Mouse (Mus musculus) liver, adult 2 months (tissue): ENCODE measurements at regions not wholly inside any gene's neighbourhood (a gene's known extent, or its start where the extent isn't known, plus 50 kb on each side); places are given as distances from the start of the nearest gene placed in this dataset.

ENCODE experiments used
- DNase-seq: peaks from one replicate; pipeline ENCODE4 v3.0.0-alpha.2; 2011; ENCODE audit warnings: low read depth, low spot score; ENCODE audit errors: extremely low read depth
- H3K27ac ChIP-seq: fragments of 200-500 bp; replicated peaks from 2 replicates; pipeline ENCODE4 v1.5.1; 2012; ENCODE audit warnings: low read depth, mild to moderate bottlenecking, control low read depth, inconsistent platforms, low read length; ENCODE audit not compliant: insufficient read depth
- H3K27me3 ChIP-seq: fragments of 200-500 bp; 2 replicates; pipeline ENCODE4 v1.6.1; 2012; ENCODE audit warnings: mild to moderate bottlenecking, moderate library complexity, low read length, inconsistent platforms; ENCODE audit not compliant: control insufficient read depth, insufficient read depth
- H3K36me3 ChIP-seq: fragments of 200-500 bp; 2 replicates; pipeline ENCODE4 v1.6.1; 2012; ENCODE audit warnings: low read length, inconsistent platforms; ENCODE audit not compliant: control insufficient read depth, insufficient read depth
- H3K4me1 ChIP-seq: fragments of 200-500 bp; 2 replicates; pipeline ENCODE4 v1.6.1; 2011; ENCODE audit warnings: low read length; ENCODE audit not compliant: control insufficient read depth, insufficient read depth
- H3K4me3 ChIP-seq: fragments of 200-500 bp; 2 replicates; pipeline ENCODE4 v1.5.1; 2011; ENCODE audit warnings: low read depth, mild to moderate bottlenecking, control low read depth, low read length, moderate library complexity; ENCODE audit not compliant: insufficient read depth
- H3K79me2 ChIP-seq: fragments of 200-500 bp; 2 replicates; pipeline ENCODE4 v1.6.1; 2012; ENCODE audit warnings: inconsistent platforms, mild to moderate bottlenecking, low read length, moderate library complexity; ENCODE audit not compliant: control insufficient read depth, insufficient read depth
- H3K9ac ChIP-seq: fragments of 200-500 bp; 2 replicates; pipeline ENCODE4 v1.6.1; 2012; ENCODE audit warnings: low read depth, mild to moderate bottlenecking, control low read depth, inconsistent platforms, low read length
- CTCF ChIP-seq: fragments of 200-500 bp; IDR thresholded peaks from 2 replicates; pipeline ENCODE4 v1.5.1; 2011; ENCODE audit warnings: low read depth, low read length, control low read depth
- POLR2A ChIP-seq: fragments of 200-500 bp; IDR thresholded peaks from 2 replicates; pipeline ENCODE4 v1.6.1; 2011; ENCODE audit warnings: low read length, control low read depth; ENCODE audit not compliant: insufficient read depth; ENCODE audit errors: extremely low read depth
- WGBS: fragments of 180-500 bp; shearing (Covaris S2); methylation state at CpG from one replicate; pipeline ENCODE4 v1.1.7; 2018; 5-methylcytosine and 5-hydroxymethylcytosine counted together

DNA sequence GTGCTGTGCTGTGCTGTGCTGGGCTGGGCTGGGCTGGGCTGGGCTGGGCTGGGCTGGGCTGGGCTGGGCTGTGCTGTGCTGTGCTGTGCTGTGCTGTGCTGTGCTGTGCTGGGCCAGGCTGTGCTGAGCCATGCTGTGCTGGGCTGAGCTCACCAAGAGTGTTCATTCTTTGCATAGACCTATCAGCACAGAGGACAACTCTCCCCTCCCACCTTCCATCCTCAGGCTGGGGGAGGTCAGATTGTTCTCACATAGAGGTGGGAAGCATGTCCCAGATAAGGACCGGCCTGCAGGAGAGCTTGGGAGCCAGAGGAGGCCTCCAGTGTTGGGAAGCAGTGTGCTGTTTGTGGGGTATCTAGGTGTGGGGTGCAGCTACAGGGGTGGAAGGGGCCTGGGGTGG is 188.0 kb downstream of the Matn1 start:
- DNase-seq, result no peak
- no peak overlapping the region for H3K4me3 ChIP-seq
- no peaks in the 10 kb centered on the region for H3K36me3 ChIP-seq
- H3K27me3 ChIP-seq, result no peaks in the 10 kb centered on the region
- H3K9ac ChIP-seq, result no peak overlapping the region
- WGBS, result 9% methylated on average over 1 of the region's 1 CpGs
- no peaks in the 10 kb centered on the region for H3K4me1 ChIP-seq
- TF ChIP-seq POLR2A (no peak), CTCF (no peak)
- no peak overlapping the region for H3K27ac ChIP-seq
- no peaks in the 10 kb centered on the region for H3K79me2 ChIP-seq

DNA sequence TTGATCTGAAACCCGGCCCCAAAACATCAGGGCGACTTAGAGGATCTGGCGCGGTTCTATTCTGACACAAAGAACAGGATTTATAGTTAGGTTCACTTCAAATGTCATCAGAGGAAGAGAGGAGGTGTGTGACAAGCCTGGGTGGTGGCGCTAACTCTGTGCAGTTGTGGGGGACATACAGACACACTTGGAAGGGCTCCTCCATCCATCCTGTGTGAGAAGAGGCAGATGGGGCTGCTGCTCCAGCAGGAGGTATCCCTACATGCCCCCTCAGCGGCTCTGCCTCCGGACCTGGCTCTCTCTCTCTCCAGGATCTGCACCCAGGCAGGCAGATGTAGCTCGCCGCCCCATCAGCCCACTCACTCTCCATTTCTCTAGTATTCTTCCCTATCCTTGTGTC is 188.6 kb downstream of the Matn1 start:
- Histone ChIP-seq H3K9ac (no peak overlapping the region), H3K4me1 (no peaks in the 10 kb centered on the region), H3K79me2 (no peaks in the 10 kb centered on the region), H3K36me3 (no peaks in the 10 kb centered on the region), H3K27ac (no peak overlapping the region), H3K27me3 (no peaks in the 10 kb centered on the region), H3K4me3 (no peak overlapping the region)
- TF ChIP-seq CTCF (no peak), POLR2A (no peak)
- 61% methylated on average over 9 of the region's 9 CpGs for WGBS
- no peak for DNase-seq

DNA sequence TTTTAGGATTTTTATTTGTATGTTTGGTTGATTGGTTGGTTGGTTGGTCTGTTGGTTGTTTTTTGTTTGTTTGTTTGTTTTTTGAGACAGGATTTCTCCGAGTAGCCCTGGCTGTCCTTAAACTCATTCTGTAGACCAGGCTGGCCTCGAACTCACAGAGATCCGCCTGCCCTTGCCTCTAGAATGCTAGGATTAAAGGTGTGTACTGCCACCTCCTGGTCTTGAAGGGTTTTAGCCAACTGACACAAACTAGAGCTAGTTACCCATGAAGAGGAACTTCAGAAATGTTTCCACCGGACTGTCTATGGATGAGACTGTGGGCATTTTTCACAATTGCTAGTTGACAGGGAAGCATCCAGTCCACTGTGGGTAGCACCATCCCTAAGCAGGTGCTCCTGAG is 191.7 kb downstream of the Matn1 start:
- peak; percentile 18 for DNase-seq
- no peak overlapping the region for H3K9ac ChIP-seq
- H3K27ac ChIP-seq, result no peak overlapping the region
- TF ChIP-seq CTCF (no peak), POLR2A (no peak)
- H3K79me2 ChIP-seq, result no peaks in the 10 kb centered on the region
- 69% methylated on average over 4 of the region's 4 CpGs for WGBS
- H3K27me3 ChIP-seq, result no peaks in the 10 kb centered on the region
- no peaks in the 10 kb centered on the region for H3K36me3 ChIP-seq
- no peak overlapping the region for H3K4me3 ChIP-seq
- H3K4me1 ChIP-seq, result no peaks in the 10 kb centered on the region

DNA sequence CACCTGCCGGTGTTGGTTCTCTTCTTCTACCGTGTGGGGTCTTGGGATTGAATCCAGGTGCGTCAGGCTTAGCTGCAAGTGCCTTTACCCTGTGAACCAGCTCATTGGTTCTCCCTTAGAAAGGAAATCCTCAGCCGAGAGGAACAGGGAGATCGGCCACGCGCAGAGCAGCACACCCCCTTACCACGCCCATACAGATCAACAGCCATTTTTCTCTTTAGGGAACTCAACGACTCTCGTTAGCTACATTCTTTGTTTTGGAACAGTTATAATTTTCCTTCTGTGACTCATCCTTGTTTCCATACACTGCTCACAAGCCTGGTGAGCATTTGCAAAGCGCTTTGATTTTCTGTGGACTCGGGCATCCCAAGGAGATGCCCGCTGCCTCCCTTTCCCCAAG is 194.7 kb downstream of the Matn1 start:
- WGBS, result 82% methylated on average over 13 of the region's 13 CpGs
- no peak for DNase-seq
- H3K4me3 ChIP-seq, result no peak overlapping the region
- no peaks in the 10 kb centered on the region for H3K79me2 ChIP-seq
- H3K4me1 ChIP-seq, result no peaks in the 10 kb centered on the region
- H3K27me3 ChIP-seq, result no peaks in the 10 kb centered on the region
- no peak overlapping the region for H3K9ac ChIP-seq
- no peak for TF ChIP-seq POLR2A
- TF ChIP-seq CTCF, result no peak
- H3K27ac ChIP-seq, result no peak overlapping the region
- H3K36me3 ChIP-seq, result no peaks in the 10 kb centered on the region

DNA sequence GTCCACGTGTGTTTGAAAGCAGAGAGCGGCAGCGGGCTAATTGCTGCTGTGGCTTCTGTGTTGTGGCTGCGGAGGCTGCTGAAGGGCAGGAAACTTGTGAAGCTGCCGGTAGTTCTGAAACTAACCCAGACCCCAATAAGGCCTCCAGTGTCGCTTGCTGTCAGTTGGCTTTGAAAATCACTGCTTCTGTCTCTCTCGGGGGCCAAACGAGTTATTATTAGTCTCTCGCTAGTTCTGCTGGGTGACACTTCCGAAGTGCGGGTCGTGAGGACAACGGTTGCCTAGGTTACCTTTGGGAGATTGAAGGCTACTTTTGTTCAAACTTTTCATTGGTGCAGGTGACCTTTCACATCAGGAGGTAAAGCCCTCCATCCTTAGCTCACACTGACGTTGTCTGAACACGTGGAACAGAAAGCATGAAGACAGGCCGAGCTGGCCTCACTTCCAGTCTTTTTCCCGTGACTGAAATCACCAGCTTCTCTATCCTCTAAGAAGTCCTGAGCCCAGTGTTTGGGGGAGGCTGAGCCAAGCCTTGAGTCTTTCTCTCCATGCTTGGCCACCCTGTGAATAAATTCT is 197.8 kb downstream of the Matn1 start:
- H3K36me3 ChIP-seq, result no peaks in the 10 kb centered on the region
- no peaks in the 10 kb centered on the region for H3K27me3 ChIP-seq
- 80% methylated on average over 17 of the region's 17 CpGs for WGBS
- H3K27ac ChIP-seq, result no peak overlapping the region
- no peaks in the 10 kb centered on the region for H3K4me1 ChIP-seq
- DNase-seq, result no peak
- TF ChIP-seq CTCF (no peak), POLR2A (no peak)
- no peak overlapping the region for H3K4me3 ChIP-seq
- no peak overlapping the region for H3K9ac ChIP-seq
- no peaks in the 10 kb centered on the region for H3K79me2 ChIP-seq

DNA sequence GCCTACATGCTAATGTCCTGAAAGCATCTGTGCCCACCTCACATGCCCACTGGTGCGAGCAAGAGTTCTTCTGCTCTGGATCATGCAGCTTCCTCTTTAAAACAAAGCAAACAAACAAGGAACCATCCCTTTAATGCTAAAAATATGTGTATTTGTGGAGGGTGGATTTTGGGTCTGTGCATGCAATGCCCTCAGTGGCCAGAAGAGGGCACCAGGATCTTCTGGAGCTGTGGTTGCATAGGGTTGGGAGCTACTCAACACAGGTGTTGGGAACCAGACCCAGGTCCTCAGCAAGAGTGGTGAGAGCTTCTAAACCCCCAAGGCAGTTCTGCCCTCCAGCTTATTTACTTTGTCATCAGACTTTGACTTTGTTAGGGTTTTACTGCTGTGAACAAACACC is 201.3 kb downstream of the Matn1 start:
- H3K36me3 ChIP-seq, result no peaks in the 10 kb centered on the region
- H3K79me2 ChIP-seq, result no peaks in the 10 kb centered on the region
- H3K4me1 ChIP-seq, result no peaks in the 10 kb centered on the region
- DNase-seq, result no peak
- H3K4me3 ChIP-seq, result no peak overlapping the region
- WGBS, result 70% methylated on average over 1 of the region's 1 CpGs
- no peak overlapping the region for H3K9ac ChIP-seq
- H3K27me3 ChIP-seq, result no peaks in the 10 kb centered on the region
- no peak overlapping the region for H3K27ac ChIP-seq
- peak; percentile 73 for TF ChIP-seq CTCF
- TF ChIP-seq POLR2A, result no peak
